Mouse (Mus musculus): ENCODE measurements around the gene Impdh2. TPM values are rescaled to one million over a fixed set of nuclear protein-coding genes. Genes with fewer than 3 reads are reported as not detected.
A peak's percentile ranks its signal among the peaks of the same experiment; 100 is the strongest.

The Impdh2 gene
- polyA plus RNA-seq, 1 experiment = 39.0 TPM

GRCm38 (mm10) chr9:108577025-108577424 lies 16.9 kb downstream of the Impdh2 start:
- no peak for TF ChIP-seq GATA1 (IDR thresholded peaks at IDR 0.05; ENCODE audit: borderline replicate concordance, low read length)
- no peak for TF ChIP-seq FLI1 (IDR thresholded peaks at IDR 0.05; ENCODE audit: low read length)
- Histone ChIP-seq H3K9me3 (no peaks in the 10 kb centered on the region), H3K4me3 (replicated peaks) (no peak overlapping the region), H3K36me3 (replicated peaks; ENCODE audit: low read length) (peaks cover 49% of the 10 kb centered on the region), H3K4me1 (peaks cover 78% of the 10 kb centered on the region), H3K27me3 (replicated peaks) (no peaks in the 10 kb centered on the region)

- H3K36me3 ChIP-seq (replicated peaks; ENCODE audit: low read length) = peaks cover 39% of the 10 kb centered on the region
- H3K4me1 ChIP-seq = peaks cover 78% of the 10 kb centered on the region
Observed at GRCm38 (mm10) chr9:108577934-108578544, 18.0 kb downstream of the Impdh2 start.

DNA sequence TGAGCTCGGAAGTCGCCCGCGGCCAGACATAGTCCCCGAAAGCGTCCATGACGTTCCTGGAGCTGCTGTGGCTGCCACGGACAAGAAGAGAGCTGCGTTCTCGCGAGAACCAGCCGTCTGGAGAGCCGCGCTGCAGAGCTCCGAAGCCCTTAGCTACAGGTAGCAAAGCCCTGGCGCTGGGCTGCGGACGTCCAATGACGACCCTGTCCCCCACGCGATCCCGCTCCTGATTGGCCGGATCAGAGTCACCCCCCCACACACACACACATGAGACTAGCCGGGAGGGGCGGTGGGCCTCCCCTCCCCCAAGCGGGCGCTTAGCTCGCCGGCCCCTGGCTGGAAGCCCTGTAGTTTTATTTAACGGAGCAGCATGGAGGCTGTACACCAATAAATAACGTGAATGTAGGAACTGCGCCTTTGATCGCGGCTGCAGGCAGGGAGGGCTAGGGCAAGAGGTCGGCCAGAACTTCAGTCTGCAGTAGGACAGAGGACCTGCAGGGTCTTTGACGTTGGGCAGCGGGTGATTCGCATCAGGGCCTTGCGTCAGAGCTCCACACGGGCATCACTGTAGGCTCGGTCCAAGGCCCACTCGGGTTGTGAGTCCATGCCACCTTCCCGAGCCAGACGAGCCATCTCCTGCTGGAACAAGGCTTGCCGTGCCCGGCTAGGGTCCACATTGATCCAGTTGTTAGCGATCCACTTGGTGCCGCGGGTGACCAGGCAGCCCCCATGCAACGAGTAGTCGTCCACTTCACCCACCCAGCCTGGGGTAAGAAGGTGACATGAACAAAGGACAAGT lies 18.7 kb downstream of the Impdh2 start, which contains the start of gene Wdr6:
TSS of gene Wdr6 (minus strand) at position 195 of the 799 bp plus-strand sequence.
- Histone ChIP-seq H3K4me1 (peaks cover 78% of the 10 kb centered on the region), H3K9me3 (no peaks in the 10 kb centered on the region), H3K36me3 (replicated peaks; ENCODE audit: low read length) (peaks cover 32% of the 10 kb centered on the region), H3K4me3 (replicated peaks) (peak within 1 kb of the TSS; percentile 96), H3K27me3 (replicated peaks) (no peaks in the 10 kb centered on the region)
- TF ChIP-seq FLI1 (IDR thresholded peaks at IDR 0.05; ENCODE audit: low read length) (no peak), GATA1 (IDR thresholded peaks at IDR 0.05; ENCODE audit: borderline replicate concordance, low read length) (no peak)

More at GRCm38 (mm10) chr9:108577934-108578544, 18.0 kb downstream of the Impdh2 start:
- peak overlapping the region; percentile 96 for H3K4me3 ChIP-seq (replicated peaks)
- TF ChIP-seq FLI1 (IDR thresholded peaks at IDR 0.05; ENCODE audit: low read length) = no peak
- TF ChIP-seq GATA1 (IDR thresholded peaks at IDR 0.05; ENCODE audit: borderline replicate concordance, low read length) = no peak
- H3K27me3 ChIP-seq (replicated peaks) = no peaks in the 10 kb centered on the region
- no peaks in the 10 kb centered on the region for H3K9me3 ChIP-seq

GRCm38 (mm10) chr9:108579344-108579690 lies 19.2 kb downstream of the Impdh2 start:
- Histone ChIP-seq H3K27me3 (replicated peaks) (no peaks in the 10 kb centered on the region), H3K9me3 (no peaks in the 10 kb centered on the region), H3K4me1 (peaks cover 75% of the 10 kb centered on the region), H3K36me3 (replicated peaks; ENCODE audit: low read length) (peaks cover 26% of the 10 kb centered on the region), H3K4me3 (replicated peaks) (peak overlapping the region; percentile 96)
- TF ChIP-seq FLI1 (IDR thresholded peaks at IDR 0.05; ENCODE audit: low read length) (no peak), GATA1 (IDR thresholded peaks at IDR 0.05; ENCODE audit: borderline replicate concordance, low read length) (no peak)

DNA sequence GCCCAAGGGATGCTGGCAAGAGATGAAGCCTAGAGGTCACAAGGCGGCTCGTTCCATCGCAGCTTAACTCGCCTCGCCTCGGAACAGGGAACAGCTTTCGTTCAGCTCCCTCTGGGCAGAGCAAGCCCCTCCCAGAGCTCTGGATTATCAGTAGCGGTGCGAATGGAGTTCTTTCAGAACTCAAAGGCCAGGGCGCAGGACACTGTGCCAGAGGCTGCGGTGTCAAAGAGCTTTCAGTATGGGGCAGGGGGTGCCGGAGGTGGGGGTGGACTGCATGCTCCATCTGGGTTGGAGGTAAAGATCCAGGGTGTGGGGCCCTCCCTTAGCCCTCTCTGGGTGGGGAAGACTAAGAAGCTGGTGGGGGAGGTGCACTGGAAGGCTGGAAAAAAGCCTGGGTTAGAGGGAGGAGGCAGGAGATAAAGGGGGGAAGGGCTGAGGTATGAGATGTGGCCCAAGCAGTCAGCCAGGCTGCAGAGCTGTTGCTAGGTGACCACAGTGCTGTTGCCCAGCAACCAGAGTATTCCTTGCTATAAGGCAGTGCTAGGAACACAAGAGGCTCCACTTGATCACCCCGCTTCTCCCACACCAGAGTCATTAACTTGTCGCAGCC lies 27.6 kb downstream of the Impdh2 start:
- Histone ChIP-seq H3K9me3 (no peaks in the 10 kb centered on the region), H3K4me1 (peaks cover 47% of the 10 kb centered on the region), H3K36me3 (replicated peaks; ENCODE audit: low read length) (no peaks in the 10 kb centered on the region), H3K27me3 (replicated peaks) (no peaks in the 10 kb centered on the region), H3K4me3 (replicated peaks) (no peak overlapping the region)
- TF ChIP-seq GATA1 (IDR thresholded peaks at IDR 0.05; ENCODE audit: borderline replicate concordance, low read length) (no peak), FLI1 (IDR thresholded peaks at IDR 0.05; ENCODE audit: low read length) (no peak)

DNA sequence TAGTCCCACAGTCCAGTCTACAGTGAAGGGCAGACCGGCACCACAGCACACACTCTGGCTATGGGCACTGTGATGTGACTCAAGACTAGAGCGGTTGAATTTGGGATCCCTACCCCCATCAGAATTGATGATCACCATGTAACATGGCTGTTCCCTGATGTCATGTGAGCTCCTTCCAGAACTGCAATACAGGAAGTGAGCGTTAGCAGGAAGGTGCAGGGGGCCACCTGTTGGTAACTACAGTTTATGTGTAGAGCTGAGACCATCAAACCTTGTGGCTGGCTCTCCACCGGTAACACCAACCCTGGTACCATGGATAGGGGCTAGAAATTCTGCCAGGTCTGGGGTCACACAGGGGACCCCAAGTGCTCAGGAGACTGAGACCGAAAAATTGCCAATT lies 29.1 kb downstream of the Impdh2 start:
- no peaks in the 10 kb centered on the region for H3K9me3 ChIP-seq
- TF ChIP-seq GATA1 (IDR thresholded peaks at IDR 0.05; ENCODE audit: borderline replicate concordance, low read length) (no peak), FLI1 (IDR thresholded peaks at IDR 0.05; ENCODE audit: low read length) (no peak)
- no peaks in the 10 kb centered on the region for H3K27me3 ChIP-seq (replicated peaks)
- peaks cover 4% of the 10 kb centered on the region for H3K36me3 ChIP-seq (replicated peaks; ENCODE audit: low read length)
- H3K4me1 ChIP-seq = peaks cover 39% of the 10 kb centered on the region
- no peak overlapping the region for H3K4me3 ChIP-seq (replicated peaks)

DNA sequence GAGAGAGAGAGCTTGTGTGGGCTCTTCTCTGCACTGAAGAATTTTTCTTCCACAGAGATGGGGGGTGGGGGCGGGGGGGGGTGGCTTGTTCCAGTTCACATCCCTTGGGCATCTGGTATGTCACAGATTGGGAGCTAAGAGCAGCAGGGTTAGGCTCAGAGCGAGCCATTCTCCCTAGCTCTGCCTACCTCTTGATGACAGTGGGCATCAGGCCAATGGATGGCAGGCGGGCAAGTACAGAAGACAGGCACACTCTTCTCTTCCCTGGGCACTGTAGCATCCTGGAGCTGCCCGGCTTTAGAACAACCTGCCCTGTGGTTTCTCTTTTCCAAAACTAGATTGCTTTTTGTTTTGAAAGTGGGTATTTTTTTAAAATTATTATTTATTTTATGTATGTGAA lies 31.4 kb downstream of the Impdh2 start:
- Histone ChIP-seq H3K4me1 (peaks cover 43% of the 10 kb centered on the region), H3K36me3 (replicated peaks; ENCODE audit: low read length) (peaks cover 4% of the 10 kb centered on the region), H3K27me3 (replicated peaks) (no peaks in the 10 kb centered on the region)

DNA sequence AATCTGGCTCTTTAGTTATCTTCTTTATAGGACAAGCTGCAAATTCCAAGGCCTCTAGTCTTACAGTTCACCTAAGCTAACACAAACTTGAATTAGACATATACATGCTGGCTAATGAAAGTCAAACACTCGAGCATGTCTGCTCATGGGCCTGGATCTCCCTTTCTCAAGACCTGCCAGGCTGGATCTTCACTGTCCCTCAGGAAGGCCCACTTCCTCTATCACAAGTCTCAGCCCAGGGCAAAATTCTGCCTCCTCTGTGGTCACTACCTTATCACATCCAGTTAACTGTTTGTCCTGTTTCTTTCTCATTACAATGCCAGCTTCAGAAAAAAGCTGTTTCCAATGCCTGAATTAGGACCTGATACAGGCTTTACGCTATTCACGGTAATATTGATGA lies 34.3 kb downstream of the Impdh2 start:
- H3K4me1 ChIP-seq = peaks cover 34% of the 10 kb centered on the region
- TF ChIP-seq FLI1 (IDR thresholded peaks at IDR 0.05; ENCODE audit: low read length) = no peak
- TF ChIP-seq GATA1 (IDR thresholded peaks at IDR 0.05; ENCODE audit: borderline replicate concordance, low read length) = no peak
- no peaks in the 10 kb centered on the region for H3K9me3 ChIP-seq
- H3K36me3 ChIP-seq (replicated peaks; ENCODE audit: low read length) = peaks cover 4% of the 10 kb centered on the region
- peaks cover 7% of the 10 kb centered on the region for H3K27me3 ChIP-seq (replicated peaks)
- H3K4me3 ChIP-seq (replicated peaks) = no peak overlapping the region

More for the DNA sequence above, 31.4 kb downstream of the Impdh2 start:
- Histone ChIP-seq H3K9me3 (no peaks in the 10 kb centered on the region), H3K4me3 (replicated peaks) (no peak overlapping the region)
- TF ChIP-seq GATA1 (IDR thresholded peaks at IDR 0.05; ENCODE audit: borderline replicate concordance, low read length) (no peak), FLI1 (IDR thresholded peaks at IDR 0.05; ENCODE audit: low read length) (no peak)

GRCm38 (mm10) chr9:108596998-108597764 lies 37.1 kb downstream of the Impdh2 start, which contains the start of gene P4htm:
P4htm (minus strand) TSS chr9:108597667.
- peaks cover 13% of the 10 kb centered on the region for H3K36me3 ChIP-seq (replicated peaks; ENCODE audit: low read length)
- peaks cover 7% of the 10 kb centered on the region for H3K27me3 ChIP-seq (replicated peaks)
- peaks cover 33% of the 10 kb centered on the region for H3K4me1 ChIP-seq
- TF ChIP-seq FLI1 (IDR thresholded peaks at IDR 0.05; ENCODE audit: low read length) = no peak
- TF ChIP-seq GATA1 (IDR thresholded peaks at IDR 0.05; ENCODE audit: borderline replicate concordance, low read length) = no peak
- peak within 1 kb of the TSS; percentile 93 for H3K4me3 ChIP-seq (replicated peaks)
- no peaks in the 10 kb centered on the region for H3K9me3 ChIP-seq

All from megakaryocyte, embryonic 14.5 days (primary cell).